Mouse (Mus musculus): ENCODE data around the gene Frat2.

The Frat2 gene

GRCm38 (mm10) chr19:41844345-41844744, 3.6 kb downstream of the Frat2 start:
- no peak for DNase-seq (ENCODE audit: low spot score)

DNA sequence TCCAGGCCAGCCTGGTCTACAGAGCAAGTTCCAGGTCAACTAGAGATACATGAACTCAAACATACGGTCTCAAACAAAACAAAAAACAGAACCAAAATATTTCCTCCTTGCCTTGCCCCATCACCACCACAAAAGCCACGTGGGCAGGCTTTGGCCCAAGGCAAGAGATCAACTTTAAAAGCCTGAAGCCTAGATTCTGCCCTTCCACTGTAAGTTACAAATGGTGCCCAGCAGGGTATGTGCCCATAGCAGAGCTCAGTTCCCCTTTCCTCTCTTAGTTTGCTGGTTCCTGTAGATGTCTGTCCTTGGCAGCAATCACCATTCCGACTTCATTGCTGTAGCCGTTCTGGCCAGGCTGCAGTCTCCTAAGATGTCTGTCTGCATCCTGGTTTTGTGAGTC, 5.2 kb downstream of the Frat2 start:
- DNase-seq (ENCODE audit: low spot score), result no peak

GRCm38 (mm10) chr19:41842196-41842595, 5.7 kb downstream of the Frat2 start:
- no peak for DNase-seq (ENCODE audit: low spot score)

DNA sequence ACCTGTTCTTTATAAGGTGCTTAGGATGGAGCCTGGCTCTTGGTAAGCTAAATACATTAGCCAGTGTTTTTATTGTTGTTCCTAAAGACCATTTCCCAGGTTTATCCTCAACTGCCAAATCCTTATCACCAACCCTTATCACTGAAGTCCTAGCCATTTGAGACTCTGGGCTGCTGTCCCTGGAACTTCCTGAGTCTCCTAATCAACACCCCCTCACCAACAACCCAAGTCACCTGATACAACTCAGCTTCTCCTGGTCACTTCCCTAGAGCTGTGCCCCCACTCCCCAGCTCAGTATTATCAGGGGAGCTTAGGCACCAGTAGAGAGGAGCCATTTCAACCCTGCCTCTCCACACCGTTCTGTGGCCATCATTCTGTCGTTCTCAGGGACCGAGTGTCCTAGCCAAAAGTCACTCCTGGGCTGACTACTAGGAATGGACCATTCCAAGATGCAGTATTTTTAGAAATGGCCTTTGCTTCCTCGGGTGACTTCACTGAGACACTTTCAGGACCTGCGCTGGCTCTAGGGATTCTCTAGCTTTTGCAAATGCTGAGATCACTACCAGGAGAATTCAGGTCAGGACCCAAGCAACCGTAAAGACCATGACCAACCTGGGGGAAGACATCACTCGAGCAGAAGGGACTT, 6.7 kb downstream of the Frat2 start:
- no peak for DNase-seq (ENCODE audit: low spot score)

DNA sequence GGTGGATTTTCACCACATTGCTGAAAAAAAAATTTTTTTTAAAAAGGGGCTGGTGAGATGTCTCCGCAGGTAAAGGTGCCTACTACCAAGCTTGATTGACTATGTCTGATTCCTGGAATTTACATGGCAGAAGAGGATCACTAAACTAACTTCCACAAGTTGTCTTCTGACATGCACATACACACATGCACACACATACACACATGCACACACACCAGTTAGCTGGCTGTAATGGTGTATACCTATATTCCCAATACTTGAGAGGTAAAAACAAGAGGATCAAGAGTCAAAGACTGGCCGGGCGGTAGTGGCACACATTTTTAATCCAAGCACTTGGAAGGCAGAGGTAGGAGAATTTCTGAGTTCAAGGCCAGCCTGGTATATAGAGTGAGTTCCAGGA, 8.2 kb downstream of the Frat2 start:
- no peak for DNase-seq (ENCODE audit: low spot score)

DNA sequence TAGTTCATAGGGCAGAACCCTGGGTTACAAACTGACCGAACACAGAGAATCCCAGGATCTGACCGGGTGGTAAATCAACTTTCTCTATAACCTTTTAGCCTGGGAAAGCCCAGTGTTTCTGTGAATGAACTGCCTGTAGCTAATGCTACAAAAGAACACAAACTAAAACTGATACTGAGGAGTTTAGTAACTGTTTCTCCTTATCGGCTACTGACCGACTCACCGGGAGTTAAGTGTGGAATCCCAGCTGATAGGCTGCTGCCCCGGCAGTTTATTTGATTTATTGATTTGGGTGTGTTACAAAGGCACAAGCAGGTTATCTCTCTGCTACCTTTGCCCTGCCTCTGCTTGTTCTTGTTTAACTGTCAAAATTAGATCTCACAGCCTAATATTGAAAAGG, 9.1 kb downstream of the Frat2 start:
- no peak for DNase-seq (ENCODE audit: low spot score)

- no peak for DNase-seq (ENCODE audit: low spot score)
Measured at GRCm38 (mm10) chr19:41837917-41838261, 10.0 kb downstream of the Frat2 start.

DNA sequence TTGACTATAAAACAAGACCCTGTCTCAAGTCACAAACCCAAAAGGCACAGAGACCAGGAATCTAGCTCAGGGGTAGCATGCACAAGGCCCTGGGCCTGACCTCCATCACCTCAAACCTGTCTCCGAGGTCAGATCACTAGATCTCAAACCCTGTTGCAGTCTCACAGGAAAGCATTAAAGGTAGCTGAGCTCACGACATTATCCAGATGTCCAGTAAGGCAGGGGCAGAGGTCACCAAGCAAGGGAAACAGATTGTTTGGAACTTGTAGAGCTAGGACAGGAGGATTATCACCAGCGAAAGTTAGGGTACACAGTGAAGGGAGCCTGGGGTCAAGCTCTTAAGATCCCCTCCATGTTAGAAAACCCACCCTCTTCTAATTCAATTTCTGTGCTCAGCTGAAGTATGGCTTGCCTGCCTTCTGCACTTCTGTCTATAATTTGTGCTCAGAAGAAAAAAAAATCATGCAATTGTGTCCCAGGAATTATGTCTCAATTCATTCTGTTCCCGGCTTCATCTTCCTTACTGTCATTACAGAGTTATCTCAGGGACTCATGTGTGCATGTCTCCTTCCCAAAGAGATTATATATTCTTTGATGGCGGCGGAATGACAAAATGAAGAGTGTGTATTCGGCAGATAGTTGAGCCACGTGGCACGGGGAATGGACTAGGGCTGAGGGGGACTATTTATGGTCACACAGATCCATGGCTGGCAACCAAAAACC, 10.6 kb downstream of the Frat2 start:
- no peak for DNase-seq (ENCODE audit: low spot score)

DNA sequence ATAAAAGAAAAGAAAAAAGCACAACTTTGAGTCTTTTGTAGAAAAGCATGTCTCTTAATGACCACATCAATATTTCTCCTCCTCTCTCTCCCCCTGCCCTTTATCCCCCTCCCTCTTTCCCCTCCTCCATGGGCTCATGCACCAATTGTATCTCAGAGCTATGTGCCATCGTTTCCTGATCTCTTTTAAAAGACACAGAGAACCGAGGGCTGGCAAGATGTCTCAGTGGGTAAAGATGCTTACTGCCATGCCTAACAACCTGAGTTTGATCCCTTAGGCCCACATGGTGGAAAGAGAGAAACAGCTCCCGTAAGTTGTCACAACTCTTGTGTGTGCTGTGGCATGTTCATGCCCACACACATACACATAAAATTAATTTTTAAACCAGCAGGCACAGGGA, 11.2 kb downstream of the Frat2 start:
- DNase-seq (ENCODE audit: low spot score), result no peak

DNA sequence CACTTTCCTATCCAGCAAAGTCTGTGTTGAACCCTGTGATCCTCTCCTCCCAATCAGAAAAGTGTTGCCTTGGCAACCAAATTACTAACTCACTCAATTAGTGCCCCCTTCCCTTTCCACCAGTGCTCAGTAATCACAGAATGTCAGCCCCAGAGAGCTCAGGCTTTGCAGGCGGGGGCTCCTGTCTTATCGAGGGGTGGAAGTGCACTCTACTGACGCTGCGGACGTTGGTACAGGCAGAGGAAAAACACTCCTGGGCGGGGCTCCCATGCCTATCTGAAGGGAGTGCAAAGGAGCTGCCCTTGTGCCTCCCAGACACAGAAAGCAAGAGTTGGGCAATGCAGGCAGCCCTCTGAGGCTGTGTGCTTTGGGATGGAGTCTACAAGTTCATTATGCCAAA, 12.1 kb downstream of the Frat2 start:
- DNase-seq (ENCODE audit: low spot score), result no peak

DNA sequence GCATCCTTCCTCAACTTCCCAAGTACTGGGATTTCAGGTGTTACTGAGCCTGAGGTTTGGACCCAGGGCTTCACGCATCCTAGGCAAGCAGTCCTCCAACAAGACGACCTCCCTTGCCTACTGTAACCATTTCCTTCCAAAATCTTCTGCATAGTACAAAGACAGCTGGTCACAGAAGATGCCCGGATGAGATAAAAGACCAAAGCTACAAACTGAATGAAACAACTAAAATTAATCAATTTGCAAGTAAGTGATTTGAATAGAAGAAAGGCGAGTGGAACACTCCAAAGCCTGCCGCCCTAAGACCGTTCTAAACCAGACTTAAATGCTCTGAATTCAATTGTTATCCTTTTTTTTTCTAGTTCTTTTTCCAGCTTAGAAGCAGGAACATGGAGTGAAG, 12.5 kb downstream of the Frat2 start:
- DNase-seq (ENCODE audit: low spot score), result no peak

GRCm38 (mm10) chr19:41832501-41833201, 15.3 kb downstream of the Frat2 start:
- DNase-seq (ENCODE audit: low spot score), result no peak

DNA sequence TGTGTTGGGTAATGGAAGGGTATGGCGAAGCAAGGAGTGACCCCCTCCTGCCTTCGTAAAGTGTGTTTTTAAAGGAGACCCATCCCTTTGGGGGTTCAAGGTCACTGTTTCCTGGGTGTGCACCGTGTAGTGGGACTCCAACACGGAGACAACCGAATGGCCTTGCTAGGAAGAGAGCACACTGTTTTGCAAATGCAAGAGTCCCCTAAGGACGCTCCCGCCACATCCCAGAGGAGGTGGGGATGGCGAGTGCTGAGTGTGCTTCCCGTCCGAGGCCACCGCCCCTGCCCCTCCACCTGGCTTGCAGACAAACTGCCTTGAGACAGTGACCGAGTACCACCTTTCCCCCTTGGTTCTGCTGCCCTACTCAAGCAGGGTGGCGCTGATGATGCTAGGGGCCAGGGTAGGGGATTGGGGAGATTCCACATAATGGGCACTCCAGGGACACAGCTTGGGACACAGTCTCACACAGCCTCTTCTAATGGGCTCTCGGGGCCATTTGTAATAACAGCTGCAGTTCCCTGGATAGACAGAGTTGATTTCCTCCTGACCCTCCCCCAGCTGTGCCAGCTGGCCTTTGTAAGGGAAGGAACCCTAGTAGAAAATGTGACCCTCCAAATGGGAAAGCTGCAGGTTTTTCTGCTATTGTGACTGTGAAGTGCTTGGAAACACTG, 16.1 kb downstream of the Frat2 start:
- DNase-seq (ENCODE audit: low spot score), result no peak

- DNase-seq (ENCODE audit: low spot score), result no peak
Measured at GRCm38 (mm10) chr19:41831101-41831570, 16.8 kb downstream of the Frat2 start.

GRCm38 (mm10) chr19:41830106-41831031, 17.6 kb downstream of the Frat2 start:
- no peak for DNase-seq (ENCODE audit: low spot score)

GRCm38 (mm10) chr19:41829381-41830105, 18.4 kb downstream of the Frat2 start, which contains the start of gene Frat1:
Gene Frat1 (plus strand): TSS chr19:41829970.
- DNase-seq (ENCODE audit: low spot score), result peak; percentile 87

DNA sequence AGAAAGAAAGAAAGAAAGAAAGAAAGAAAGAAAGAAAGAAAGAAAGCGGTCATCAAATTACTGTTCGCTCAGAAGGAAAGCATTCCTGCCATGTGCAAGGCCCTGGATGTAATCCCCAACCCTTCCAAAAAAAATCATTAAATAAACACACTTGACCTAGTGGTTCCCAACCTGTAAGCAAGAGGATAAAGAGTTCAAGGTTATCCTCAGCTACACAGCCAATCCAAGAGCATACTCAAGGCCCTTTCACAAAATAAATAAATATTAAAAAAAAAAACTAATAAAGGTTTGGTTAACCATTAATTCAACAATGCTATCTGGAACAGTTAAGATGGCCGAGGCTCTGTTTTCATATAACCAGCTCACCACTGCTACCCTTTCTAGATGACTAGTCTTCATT, 19.0 kb downstream of the Frat2 start:
- DNase-seq (ENCODE audit: low spot score), result no peak

- DNase-seq (ENCODE audit: low spot score), result no peak
Measured at GRCm38 (mm10) chr19:41826529-41826928, 21.4 kb downstream of the Frat2 start.

- no peak for DNase-seq (ENCODE audit: low spot score)
Measured at GRCm38 (mm10) chr19:41824950-41825349, 23.0 kb downstream of the Frat2 start.

GRCm38 (mm10) chr19:41822589-41822988, 25.3 kb downstream of the Frat2 start:
- no peak for DNase-seq (ENCODE audit: low spot score)

DNA sequence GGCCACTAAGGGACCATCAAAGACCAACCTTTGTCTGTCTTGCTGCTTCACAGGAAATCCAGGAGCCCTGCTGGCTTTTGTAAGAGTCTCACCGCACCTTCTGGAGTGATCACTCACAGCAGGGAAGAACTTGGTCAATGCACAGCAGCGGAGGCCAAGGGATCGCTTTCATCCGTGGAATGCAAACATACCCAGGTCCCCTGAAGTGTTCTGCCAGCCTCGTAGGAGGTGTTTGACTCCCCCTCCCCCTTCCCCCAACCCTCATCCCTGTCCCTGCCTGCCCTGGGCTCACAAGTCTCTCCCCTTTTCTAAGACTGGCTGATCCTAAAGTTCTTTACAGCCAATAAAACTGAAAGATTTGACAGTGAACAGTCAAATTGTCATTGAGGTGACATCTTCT, 26.5 kb downstream of the Frat2 start:
- no peak for DNase-seq (ENCODE audit: low spot score)

Data from left cerebral cortex, adult 11 months (tissue).